Mouse (Mus musculus): Measurements from ENCODE around the gene Man2a1.

Gene Man2a1

DNA sequence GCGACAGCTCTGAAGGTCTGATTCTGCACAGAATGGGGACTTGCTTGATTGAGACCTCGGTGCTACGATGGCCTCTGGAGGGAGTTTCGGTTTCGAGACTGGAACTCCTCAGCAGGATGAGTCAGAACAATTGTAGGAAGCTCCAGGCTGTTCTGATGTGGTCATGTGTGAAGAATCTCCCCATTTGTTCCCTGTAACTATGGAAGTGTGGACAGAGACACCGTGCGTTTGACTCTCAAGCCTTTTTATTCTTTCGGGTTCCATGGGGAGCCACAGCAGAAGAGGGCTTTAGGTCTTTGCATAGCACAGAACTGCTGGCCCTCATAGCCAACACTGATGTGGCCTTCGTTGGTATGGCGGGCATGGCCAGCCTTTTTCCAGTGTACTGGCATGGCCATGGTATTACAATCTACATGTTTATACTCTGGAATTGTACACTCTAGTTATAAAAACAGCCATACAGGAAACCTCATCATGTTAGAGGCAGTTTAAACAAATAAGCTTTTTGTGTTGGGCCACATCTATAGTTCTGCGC is 21.9 kb downstream of the Man2a1 start:
- ATAC-seq (ENCODE audit: insufficient number of reproducible peaks, low FRiP score, low TSS enrichment): no peak

DNA sequence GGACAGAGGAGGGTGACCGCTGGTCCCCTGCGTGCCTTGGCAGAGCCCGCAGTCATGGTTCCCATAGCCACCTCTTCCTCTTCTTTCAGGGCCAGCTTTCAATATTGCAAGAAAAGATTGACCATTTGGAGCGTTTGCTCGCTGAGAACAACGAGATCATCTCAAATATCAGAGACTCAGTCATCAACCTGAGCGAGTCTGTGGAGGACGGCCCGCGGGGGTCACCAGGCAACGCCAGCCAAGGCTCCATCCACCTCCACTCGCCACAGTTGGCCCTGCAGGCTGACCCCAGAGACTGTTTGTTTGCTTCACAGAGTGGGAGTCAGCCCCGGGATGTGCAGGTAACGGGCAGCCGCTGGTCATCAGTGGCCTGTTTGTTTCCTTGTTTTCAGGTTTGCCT is 23.9 kb downstream of the Man2a1 start:
- ATAC-seq (ENCODE audit: insufficient number of reproducible peaks, low FRiP score, low TSS enrichment): no peak

DNA sequence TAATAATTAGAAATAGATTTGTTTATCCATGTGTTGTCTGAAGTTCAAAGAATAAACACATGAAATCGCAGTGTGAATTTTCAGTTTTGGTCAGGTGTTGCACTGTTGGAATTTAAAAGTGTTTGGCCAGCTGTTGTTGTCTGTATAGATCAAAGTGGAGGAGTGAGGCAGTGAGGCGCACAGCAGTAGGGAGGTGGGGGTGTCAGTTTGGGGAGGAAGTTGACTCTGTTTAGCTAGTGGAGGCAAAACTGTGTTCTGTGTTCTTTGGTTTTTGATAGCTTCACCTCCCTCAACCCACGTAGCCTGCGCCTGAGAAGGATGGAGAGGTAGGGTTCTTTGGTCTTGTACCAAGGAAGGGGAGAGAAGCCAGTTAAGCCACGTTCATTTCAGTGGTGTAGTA is 28.3 kb downstream of the Man2a1 start:
- no peak for ATAC-seq (ENCODE audit: insufficient number of reproducible peaks, low FRiP score, low TSS enrichment)

DNA sequence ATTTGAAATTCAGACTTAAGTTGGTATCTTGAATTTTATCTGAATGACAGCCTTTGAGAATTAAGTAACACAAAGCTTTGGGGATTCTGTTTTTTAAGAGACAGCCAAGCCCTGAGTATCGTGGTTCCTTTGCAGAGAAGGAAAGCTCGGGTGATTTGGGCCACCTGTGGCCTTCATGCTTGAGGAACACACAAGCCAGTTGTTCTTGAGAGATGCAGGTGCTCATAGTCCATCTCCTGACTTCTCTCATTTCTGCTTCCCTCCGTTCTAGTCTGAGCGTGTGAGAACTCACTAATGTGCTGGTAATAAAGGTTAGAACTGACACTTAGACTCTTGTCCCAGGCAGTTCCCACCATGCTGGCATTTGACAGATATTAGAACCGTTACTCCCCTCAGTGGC is 28.9 kb downstream of the Man2a1 start:
- no peak for ATAC-seq (ENCODE audit: insufficient number of reproducible peaks, low FRiP score, low TSS enrichment)

DNA sequence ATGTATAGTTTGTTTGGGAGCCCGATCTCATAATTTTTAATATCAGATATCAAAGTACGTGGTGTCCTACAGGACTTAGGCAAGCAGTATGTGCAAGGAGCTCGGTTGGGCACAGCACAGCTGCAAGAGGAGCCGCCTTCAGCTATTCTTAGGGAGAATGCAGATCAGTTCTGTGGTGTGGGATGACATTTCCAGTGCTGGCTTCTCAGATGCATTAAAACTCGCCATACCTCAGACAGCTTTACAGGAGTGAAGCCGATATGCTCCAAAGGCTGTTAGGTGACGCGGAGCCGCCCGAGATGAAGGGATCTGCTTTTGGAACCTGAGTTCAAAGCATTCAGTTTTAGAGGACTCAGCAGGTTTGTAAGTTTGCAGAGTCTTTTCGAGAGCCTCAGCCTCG is 30.0 kb downstream of the Man2a1 start:
- no peak for ATAC-seq (ENCODE audit: insufficient number of reproducible peaks, low FRiP score, low TSS enrichment)

DNA sequence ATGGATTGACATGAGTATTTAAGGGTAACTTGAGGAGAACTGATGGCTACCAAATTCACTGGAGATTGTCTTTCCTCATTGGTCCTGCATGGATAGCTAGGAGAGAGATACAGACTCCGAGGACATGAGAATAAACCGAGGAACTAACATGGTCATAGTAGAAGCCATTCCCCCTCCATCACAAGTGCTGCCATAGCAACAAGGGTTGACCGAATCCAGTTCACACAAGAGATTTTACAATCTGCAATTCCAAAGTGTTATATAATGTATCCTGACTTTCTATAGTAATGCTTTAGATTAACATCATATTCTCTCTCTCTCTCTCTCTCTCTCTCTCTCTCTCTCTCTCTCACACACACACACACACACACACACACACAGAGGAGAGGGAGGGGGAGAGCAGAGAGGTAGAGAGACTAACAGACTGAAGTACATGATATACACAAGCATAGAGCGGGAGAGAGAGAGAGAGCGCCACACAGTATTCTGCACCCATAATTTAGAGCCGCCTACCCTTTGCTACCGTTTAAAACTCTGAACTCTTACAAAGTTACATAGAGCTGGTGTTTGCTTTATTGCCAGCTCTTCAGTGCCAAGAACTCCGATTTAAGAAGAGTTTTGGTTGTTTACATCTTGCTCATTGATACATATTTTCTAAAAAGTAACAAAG is 37.5 kb downstream of the Man2a1 start:
- no peak for ATAC-seq (ENCODE audit: insufficient number of reproducible peaks, low FRiP score, low TSS enrichment)

DNA sequence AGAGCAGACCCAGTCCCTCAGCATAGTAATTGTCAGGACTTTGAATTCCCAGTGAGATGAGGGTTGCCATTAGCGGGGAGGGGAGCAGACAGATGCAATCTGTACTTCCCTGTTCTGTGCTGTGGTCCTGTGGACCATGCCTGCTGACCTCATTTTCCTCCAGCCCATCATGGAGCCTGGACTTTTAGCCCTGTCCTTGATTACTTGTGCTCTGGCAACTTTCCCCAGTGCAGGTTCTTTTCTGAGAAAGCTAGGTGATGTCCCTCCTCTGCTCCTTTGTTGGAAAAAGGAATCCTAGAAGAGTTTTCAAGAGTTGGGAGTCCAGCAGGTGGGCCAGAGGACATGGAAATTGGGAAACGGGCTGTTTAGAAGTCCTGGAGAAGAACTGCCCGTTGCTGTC is 40.8 kb downstream of the Man2a1 start:
- ATAC-seq (ENCODE audit: insufficient number of reproducible peaks, low FRiP score, low TSS enrichment): no peak

DNA sequence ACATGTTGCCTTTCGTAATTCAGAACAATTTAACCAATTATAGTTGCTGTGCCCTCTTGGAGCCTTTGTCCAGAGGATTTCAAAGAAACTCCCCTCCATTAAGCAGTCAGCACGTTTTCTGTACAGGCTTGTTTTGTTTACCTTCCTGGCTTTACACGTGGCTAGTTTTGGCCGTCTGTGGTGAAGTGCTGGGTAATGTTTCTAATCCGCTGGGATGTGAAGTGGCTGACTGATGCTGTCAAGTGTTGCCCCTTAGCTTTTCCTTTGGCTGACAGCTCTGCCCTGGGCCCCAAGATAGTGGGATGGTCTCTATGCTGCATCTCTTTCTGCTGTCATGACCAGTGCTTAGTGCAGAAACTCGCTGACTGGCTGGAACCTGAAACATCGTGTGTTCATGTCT is 43.1 kb downstream of the Man2a1 start:
- no peak for ATAC-seq (ENCODE audit: insufficient number of reproducible peaks, low FRiP score, low TSS enrichment)

DNA sequence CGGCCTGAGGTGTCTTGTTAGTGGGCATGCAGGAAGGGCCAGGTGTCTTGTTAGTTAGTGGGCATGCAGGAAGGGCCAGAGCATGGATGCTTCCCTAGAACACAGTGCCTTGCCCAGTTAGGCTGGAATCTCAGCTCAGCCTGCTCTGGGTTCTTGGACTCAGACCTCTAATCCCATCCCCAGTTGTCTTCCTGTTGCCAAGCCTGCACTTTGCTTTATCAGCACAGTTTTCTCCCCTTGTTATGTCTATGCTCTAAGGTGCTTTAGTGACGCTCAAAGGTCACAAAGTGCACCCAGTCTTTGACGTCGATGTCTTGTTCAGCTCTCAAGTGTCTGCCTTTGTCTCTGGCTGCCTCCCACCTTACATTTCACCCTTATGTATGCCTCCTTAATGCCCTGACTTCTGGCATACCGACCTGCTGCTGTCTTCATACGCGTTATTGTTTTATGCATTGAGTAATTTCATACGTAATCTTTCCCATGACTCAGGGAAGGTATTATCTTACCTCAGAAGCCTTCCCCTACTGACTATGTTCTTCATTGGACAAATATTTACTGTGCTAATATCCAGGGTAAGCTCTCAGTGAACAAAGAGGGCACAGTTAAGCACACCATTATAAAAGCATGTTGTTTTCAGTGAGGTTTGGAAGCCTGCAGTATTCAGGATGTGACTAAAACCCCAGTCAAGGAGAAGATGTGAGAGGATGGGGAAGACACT is 44.5 kb downstream of the Man2a1 start:
- ATAC-seq (ENCODE audit: insufficient number of reproducible peaks, low FRiP score, low TSS enrichment): no peak

DNA sequence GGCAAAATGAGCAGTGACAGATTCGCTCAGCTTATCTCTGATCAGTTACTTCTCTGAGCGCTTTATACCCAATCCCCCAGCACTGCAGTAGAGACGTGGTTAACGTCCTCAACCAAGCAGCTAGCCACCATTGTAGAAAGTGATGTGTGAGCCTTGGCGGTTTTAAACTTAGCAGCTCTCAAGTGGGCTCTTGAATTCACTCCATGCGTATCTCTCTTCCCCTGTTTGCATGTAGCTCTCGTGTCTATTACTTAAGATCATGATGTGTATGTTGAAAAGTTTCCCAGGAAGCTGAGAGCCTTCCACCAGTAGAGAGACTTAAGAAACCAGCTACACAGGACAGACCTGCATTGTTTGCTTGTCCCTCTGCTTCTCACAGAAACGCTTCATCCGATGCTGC is 46.9 kb downstream of the Man2a1 start:
- no peak for ATAC-seq (ENCODE audit: insufficient number of reproducible peaks, low FRiP score, low TSS enrichment)

DNA sequence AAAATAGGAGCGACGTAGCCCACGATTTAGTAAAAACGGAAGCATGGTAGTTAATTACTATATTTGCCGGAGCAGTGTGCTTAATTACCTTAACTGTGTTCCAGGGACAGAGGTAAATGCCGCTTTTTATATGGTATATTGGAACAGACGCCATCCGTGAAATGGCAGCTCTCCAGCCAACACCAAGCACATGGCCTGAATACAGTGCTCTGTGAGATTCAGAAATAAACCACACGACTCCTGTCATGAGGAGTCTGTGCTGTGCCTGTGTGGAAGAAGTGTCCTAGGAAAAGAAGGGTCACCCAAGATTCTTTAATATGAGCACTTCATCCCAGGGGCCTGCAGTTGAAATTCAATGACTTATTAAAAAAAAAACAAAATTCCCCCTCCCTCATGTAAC is 50.2 kb downstream of the Man2a1 start:
- no peak for ATAC-seq (ENCODE audit: insufficient number of reproducible peaks, low FRiP score, low TSS enrichment)

DNA sequence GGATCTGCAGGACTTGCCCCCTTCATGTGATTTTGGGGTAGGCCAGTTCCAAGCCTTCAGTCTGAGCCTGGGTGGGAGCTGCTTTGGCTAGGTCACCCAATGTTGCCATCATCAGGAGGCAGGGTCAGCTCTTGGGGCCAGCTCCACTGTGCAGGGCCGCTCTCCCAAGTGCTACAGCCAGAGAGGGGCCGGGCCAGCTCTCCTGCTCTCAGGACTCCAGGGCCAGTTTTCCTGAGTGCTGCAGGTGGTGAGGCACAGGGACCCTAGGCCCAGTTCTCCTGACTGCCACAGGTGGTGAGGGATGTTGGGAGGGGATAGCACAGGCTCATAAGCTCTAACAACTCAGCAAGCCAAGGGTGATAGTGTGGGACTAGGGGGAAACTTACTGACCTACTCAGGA is 53.1 kb downstream of the Man2a1 start:
- no peak for ATAC-seq (ENCODE audit: insufficient number of reproducible peaks, low FRiP score, low TSS enrichment)

DNA sequence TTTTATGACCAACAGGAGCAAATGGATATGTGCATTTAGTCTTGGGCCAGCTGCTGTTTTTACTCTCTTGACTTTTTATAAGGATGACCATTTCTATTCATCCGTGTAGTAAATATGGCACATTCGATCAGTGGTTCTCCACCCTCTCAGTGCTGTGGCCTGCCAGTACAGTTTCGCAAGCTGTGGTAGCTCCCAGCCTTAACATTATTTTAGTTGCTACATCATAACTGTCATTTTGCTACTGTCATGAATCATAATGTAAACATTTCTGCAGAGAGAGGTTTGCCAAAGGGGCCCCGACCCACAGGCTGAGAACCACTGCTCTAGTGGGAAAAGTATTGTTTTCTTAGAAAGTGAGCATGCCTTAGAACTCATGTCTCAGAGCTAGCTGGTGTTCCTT is 59.1 kb downstream of the Man2a1 start:
- no peak for ATAC-seq (ENCODE audit: insufficient number of reproducible peaks, low FRiP score, low TSS enrichment)

DNA sequence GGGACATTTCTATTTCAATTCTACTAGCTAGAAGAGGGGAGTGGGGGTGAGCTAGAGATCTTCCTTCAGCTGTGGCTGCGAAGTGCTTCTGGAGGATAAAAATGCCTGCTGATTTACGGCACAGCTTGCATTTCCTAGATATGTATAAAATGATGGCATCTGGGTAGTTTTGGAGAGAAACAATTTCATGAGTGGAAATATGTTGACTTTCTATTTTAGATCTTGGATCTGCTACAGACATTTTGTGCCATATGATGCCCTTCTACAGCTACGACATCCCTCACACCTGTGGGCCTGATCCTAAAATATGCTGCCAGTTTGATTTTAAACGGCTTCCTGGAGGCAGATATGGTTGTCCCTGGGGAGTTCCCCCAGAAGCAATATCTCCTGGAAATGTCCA is 66.0 kb downstream of the Man2a1 start:
- peak; percentile 68; the same call in 1 of the 2 replicates for ATAC-seq (ENCODE audit: insufficient number of reproducible peaks, low FRiP score, low TSS enrichment)

DNA sequence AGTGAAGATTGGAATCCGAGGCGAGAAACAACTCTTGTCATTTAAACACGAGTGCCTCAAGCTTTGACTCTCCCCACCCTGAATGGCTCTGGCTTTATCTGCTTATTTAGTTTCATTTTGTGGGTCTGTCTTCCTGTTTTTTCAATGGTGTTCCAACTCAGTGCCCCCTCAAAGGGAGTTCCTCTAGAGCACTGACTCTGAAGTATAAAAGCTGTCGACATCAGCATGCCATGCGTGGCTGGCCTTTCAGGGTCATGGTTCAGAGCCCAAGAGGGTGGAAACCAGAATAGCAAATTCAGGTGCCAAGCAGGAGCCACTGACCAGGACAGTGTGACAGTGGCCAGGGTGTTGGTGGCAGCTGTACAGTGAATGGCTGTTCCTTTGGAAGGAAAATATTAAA is 68.0 kb downstream of the Man2a1 start:
- no peak for ATAC-seq (ENCODE audit: insufficient number of reproducible peaks, low FRiP score, low TSS enrichment)

DNA sequence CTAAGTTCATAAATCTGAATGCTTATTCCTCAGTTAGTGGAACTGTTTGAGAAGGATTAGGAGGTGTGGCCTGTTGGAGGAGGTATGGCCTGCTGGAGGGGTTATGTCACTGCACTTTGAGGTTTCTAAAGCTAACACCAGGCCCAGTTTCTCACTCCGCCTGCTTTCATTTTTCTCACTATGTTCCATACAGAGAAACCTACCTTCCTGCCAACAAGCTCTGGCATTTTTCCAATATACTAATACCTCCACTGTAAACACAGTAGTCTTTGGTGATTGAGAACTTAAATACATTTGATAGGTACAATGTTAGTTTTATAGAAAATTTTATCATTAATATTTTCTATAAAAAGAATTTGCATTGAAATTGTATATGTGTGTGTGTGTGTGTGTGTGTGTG is 73.9 kb downstream of the Man2a1 start:
- ATAC-seq (ENCODE audit: insufficient number of reproducible peaks, low FRiP score, low TSS enrichment): no peak

DNA sequence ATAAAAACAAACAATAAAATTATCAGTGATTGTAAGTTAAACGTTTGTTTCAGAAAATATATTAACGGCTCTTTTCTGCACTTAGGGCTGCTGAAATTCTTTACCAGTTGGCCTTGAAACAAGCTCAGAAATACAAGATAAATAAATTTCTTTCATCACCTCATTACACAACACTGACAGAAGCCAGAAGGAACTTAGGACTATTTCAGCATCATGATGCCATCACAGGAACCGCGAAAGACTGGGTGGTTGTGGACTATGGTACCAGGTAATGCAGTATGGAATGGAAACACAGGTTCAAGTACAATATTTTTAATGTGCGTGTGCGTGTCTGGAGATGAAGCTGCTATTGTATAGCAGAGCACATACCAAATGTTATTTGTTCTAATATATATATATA is 74.4 kb downstream of the Man2a1 start:
- ATAC-seq (ENCODE audit: insufficient number of reproducible peaks, low FRiP score, low TSS enrichment): no peak

DNA sequence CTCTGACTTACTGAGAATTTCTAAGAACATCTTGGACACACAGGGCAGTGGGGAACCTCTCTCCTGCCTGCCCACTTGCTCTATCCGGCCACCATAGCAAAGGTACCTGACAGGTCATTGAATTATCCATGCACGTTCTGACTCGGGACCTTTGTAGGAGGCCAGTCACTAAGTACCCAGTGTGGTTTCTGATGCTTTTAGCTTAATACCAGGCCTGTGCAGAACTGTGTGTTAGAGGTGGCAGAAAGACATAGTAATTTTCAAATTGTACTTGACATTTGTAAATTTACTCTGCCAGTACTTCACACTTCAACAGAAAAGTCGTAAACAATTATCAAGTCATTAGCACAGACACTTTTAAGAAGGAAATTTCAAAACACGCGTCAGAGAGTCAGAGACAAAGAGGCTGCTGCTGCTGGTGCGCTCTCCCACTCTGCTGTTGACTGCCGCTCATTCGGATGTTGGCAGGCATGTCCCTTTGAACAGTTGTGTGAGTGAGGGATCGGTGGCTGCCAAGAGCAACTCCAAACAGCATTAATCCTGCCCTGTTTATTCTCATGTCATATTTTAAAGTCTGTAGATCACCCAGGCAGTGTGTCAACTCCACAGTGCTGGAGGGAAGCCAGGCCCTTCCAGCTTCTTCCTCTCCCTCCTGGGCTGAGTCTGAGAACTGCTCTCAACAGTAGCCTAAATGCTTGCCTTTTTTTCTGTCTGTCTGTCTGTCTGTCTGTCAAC is 76.4 kb downstream of the Man2a1 start:
- no peak for ATAC-seq (ENCODE audit: insufficient number of reproducible peaks, low FRiP score, low TSS enrichment)

DNA sequence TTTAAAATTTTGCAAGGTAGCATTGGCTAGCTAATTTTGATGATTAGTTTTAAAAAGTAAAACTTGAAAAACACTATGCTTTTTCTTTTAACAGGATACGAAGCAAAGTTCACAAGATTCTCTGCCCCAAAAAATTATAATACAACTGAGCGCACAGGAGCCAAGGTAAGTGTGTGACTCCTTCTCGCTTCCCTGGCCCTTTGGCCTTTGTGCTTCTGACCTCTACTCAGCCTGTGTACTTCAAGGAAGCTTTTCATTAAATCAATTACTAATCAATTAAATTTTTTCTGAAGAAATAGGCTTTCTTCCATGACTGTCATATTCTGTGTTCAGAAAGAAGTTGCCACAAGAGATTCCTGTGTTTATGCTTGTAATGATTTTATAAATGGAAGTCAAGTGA is 80.9 kb downstream of the Man2a1 start:
- ATAC-seq (ENCODE audit: insufficient number of reproducible peaks, low FRiP score, low TSS enrichment): no peak

DNA sequence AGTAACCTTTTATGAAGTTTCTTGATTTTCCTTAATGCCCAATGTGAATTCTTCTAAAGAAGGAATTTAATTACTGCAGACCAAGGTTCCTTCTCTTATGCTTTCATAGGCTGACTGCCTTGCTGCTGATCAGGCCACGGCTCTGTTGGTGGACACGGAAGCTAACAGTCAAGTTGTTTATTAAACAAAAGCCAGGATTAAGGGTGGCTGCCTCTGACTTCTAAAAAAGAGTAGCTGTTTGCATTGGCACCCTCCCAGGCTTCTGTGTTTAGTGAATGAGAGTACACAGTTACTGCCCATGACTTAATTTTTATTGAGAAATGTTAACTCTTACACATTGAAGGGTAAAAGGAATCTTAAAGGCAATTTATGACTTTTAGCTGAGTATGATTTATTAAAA is 81.4 kb downstream of the Man2a1 start:
- ATAC-seq (ENCODE audit: insufficient number of reproducible peaks, low FRiP score, low TSS enrichment): no peak

DNA sequence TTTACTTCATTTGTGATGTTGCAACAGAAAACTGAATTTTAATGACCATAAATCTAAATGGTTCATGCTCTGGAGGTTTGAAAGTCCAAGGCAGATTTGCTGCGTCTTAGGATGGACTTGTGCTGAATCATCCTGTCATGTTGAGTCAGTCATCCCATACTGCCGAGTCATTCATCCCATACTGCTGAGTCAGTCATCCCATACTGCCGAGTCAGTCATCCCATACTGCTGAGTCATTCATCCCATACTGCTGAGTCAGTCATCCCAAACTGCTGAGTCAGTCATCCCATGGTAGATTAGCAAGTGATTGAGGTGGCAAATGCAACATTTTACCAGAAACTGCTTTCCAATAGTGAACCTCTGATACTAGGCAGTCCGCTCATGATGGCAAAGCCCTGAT is 83.6 kb downstream of the Man2a1 start:
- ATAC-seq (ENCODE audit: insufficient number of reproducible peaks, low FRiP score, low TSS enrichment): no peak
